Mouse (Mus musculus) stomach, embryonic 14.5 days (tissue): Measurements from ENCODE around the gene Adamtsl5. TPM values are rescaled to one million over a fixed set of nuclear protein-coding genes. Genes with fewer than 3 reads are reported as not detected.

Experiments used
- ATAC-seq: fragments of 200-750 bp; cut with Nextera tagmentation; 2 replicates; pipeline ENCODE4 v1.8.0; 2017; ENCODE audit warnings: low read depth, moderate TSS enrichment; ENCODE audit not compliant: insufficient number of reproducible peaks, insufficient read depth, low FRiP score
- H3K27ac ChIP-seq: fragments of 300-500 bp; sonication (generic); 2 replicates; pipeline ENCODE4 v1.5.1; 2014; ENCODE audit warnings: mild to moderate bottlenecking, low read length, moderate library complexity, mixed read lengths
- H3K27me3 ChIP-seq: fragments of 300-500 bp; sonication (generic); 2 replicates; pipeline ENCODE4 v1.6.1; 2014; ENCODE audit warnings: low read length, control low read depth, mixed read lengths; ENCODE audit not compliant: control insufficient read depth, insufficient read depth
- H3K36me3 ChIP-seq: fragments of 300-500 bp; sonication (generic); 2 replicates; pipeline ENCODE4 v1.6.1; 2014; ENCODE audit warnings: mild to moderate bottlenecking, control low read depth, low read length, moderate library complexity, mixed read lengths; ENCODE audit not compliant: control insufficient read depth, insufficient read depth
- H3K4me1 ChIP-seq: fragments of 300-500 bp; sonication (generic); 2 replicates; pipeline ENCODE4 v1.6.1; 2014; ENCODE audit warnings: low read length, control low read depth, mixed read lengths; ENCODE audit not compliant: control insufficient read depth, insufficient read depth
- H3K4me2 ChIP-seq: fragments of 300-500 bp; sonication (generic); replicated peaks from 2 replicates; pipeline ENCODE4 v1.6.1; 2014; ENCODE audit warnings: low read depth, low read length, control low read depth
- H3K4me3 ChIP-seq: fragments of 300-500 bp; sonication (generic); 2 replicates; pipeline ENCODE4 v1.5.1; 2014; ENCODE audit warnings: low read depth, low read length, control low read depth
- H3K9ac ChIP-seq: fragments of 300-500 bp; sonication (generic); replicated peaks from 2 replicates; pipeline ENCODE4 v1.6.1; 2014; ENCODE audit warnings: low read depth, mild to moderate bottlenecking, control low read depth, low read length, moderate library complexity, mixed read lengths
- H3K9me3 ChIP-seq: fragments of 300-500 bp; sonication (generic); 2 replicates; pipeline ENCODE4 v1.6.1; 2016; ENCODE audit warnings: low read depth, low read length, control low read depth; ENCODE audit not compliant: control insufficient read depth
- WGBS: fragments of 180-500 bp; shearing (Covaris S2); extraction: QIAGEN DNeasy Blood & Tissue Kit; methylation state at CpG from one replicate; pipeline ENCODE4 v1.1.7; 2014; 5-methylcytosine and 5-hydroxymethylcytosine counted together
- polyA plus RNA-seq: library from polyadenylated mRNA; unstranded; fragments of >200 nt; fragmentation: Nextera tagmentation; extraction: Ambion mirVana; gene quantifications from 2 replicates; pipeline ENCODE4 v1.2.1, GENCODE M21; 2014

Gene Adamtsl5
- polyA plus RNA-seq, 1 experiment from 2014 or later = 13.6 TPM

DNA sequence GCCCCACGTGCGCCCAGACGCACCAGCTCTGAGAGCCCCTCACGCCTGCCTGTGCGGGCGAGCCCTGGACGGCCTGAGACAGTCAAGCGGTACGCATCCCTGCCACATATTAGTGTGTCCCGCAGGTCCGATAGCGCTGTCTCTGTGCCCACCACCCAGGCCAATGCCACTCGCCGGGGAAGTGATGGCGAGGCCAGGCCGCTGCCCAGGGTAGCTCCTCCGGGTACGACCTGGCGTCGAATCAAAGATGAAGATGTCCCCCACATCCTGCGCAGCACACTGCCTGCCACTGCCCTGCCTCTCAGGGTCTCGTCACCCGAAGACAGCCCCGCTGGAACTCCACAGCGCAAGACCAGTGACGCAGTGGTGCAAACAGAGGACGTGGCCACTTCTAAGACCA, 32.9 kb downstream of the Adamtsl5 start:
- Histone ChIP-seq H3K27ac (no peak overlapping the region), H3K27me3 (peaks cover 57% of the 10 kb centered on the region), H3K9me3 (no peaks in the 10 kb centered on the region), H3K4me3 (no peak overlapping the region), H3K36me3 (no peaks in the 10 kb centered on the region), H3K4me2 (no peak overlapping the region; the same call in 1 of the 2 replicates), H3K9ac (no peak overlapping the region), H3K4me1 (peaks cover 19% of the 10 kb centered on the region)
- ATAC-seq = no peak
- 45% methylated on average over 27 of the region's 27 CpGs for WGBS

GRCm38 (mm10) chr10:80314494-80315001, 33.7 kb downstream of the Adamtsl5 start:
- no peak for ATAC-seq
- 52% methylated on average over 16 of the region's 16 CpGs for WGBS
- no peak overlapping the region for H3K4me2 ChIP-seq
- no peak overlapping the region for H3K4me3 ChIP-seq
- H3K9me3 ChIP-seq = no peaks in the 10 kb centered on the region
- no peak overlapping the region for H3K27ac ChIP-seq
- H3K27me3 ChIP-seq = peaks cover 57% of the 10 kb centered on the region
- no peaks in the 10 kb centered on the region for H3K36me3 ChIP-seq
- H3K9ac ChIP-seq = no peak overlapping the region
- H3K4me1 ChIP-seq = peaks cover 17% of the 10 kb centered on the region

- no peaks in the 10 kb centered on the region for H3K36me3 ChIP-seq
- 0 out of 2 replicates have a peak overlapping the region, but pooled peaks have one; percentile 10 for H3K4me2 ChIP-seq
- no peaks in the 10 kb centered on the region for H3K9me3 ChIP-seq
- no peak overlapping the region for H3K27ac ChIP-seq
- no peak for ATAC-seq
- 0 out of 2 replicates have a peak overlapping the region, but pooled peaks have one; percentile 4 for H3K9ac ChIP-seq
- WGBS = 41% methylated on average over 20 of the region's 20 CpGs
- no peak overlapping the region for H3K4me3 ChIP-seq
- H3K27me3 ChIP-seq = peaks cover 57% of the 10 kb centered on the region
- H3K4me1 ChIP-seq = peaks cover 12% of the 10 kb centered on the region
Measured at GRCm38 (mm10) chr10:80313627-80314201, 34.5 kb downstream of the Adamtsl5 start.

- no peaks in the 10 kb centered on the region for H3K36me3 ChIP-seq
- no peak for ATAC-seq
- H3K4me2 ChIP-seq = no peak overlapping the region
- no peak overlapping the region for H3K9ac ChIP-seq
- peaks cover 12% of the 10 kb centered on the region for H3K4me1 ChIP-seq
- WGBS = 62% methylated on average over 54 of the region's 54 CpGs
- H3K9me3 ChIP-seq = no peaks in the 10 kb centered on the region
- peaks cover 57% of the 10 kb centered on the region for H3K27me3 ChIP-seq
- H3K27ac ChIP-seq = no peak overlapping the region
- H3K4me3 ChIP-seq = no peak overlapping the region
Measured at GRCm38 (mm10) chr10:80312586-80313504, 35.4 kb downstream of the Adamtsl5 start.

GRCm38 (mm10) chr10:80311560-80311959, 36.7 kb downstream of the Adamtsl5 start:
- H3K36me3 ChIP-seq = no peaks in the 10 kb centered on the region
- no peaks in the 10 kb centered on the region for H3K9me3 ChIP-seq
- H3K27me3 ChIP-seq = peaks cover 51% of the 10 kb centered on the region
- H3K9ac ChIP-seq = no peak overlapping the region
- H3K4me2 ChIP-seq = no peak overlapping the region
- no peak for ATAC-seq
- WGBS = 79% methylated on average over 16 of the region's 16 CpGs
- no peak overlapping the region for H3K4me3 ChIP-seq
- peaks cover 12% of the 10 kb centered on the region for H3K4me1 ChIP-seq
- no peak overlapping the region for H3K27ac ChIP-seq

DNA sequence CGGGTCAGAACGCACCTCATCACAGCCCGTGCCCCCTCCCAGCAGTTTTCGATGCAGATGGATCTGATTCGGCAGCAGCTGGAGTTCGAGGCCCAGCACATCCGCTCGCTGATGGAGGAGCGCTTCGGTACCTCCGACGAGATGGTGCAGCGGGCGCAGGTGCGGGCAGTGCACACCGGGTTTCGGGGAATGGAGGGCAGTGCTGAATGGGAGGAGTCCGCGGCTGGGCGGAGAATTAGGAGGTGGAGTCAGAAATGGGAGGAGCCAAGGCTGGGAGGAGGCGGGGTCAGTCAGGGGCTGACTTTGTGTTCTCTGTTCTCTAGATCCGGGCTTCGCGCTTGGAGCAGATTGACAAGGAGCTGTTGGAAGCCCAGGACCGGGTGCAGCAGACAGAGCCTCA, 43.4 kb downstream of the Adamtsl5 start:
- Histone ChIP-seq H3K36me3 (no peaks in the 10 kb centered on the region), H3K9me3 (no peaks in the 10 kb centered on the region), H3K4me2 (no peak overlapping the region), H3K27ac (no peak overlapping the region), H3K9ac (no peak overlapping the region), H3K4me1 (peaks cover 8% of the 10 kb centered on the region; the same call in 1 of the 2 replicates), H3K27me3 (peaks cover 27% of the 10 kb centered on the region), H3K4me3 (no peak overlapping the region)
- ATAC-seq = peak; percentile 24; the same call in 1 of the 2 replicates
- 9% methylated on average over 25 of the region's 25 CpGs for WGBS

DNA sequence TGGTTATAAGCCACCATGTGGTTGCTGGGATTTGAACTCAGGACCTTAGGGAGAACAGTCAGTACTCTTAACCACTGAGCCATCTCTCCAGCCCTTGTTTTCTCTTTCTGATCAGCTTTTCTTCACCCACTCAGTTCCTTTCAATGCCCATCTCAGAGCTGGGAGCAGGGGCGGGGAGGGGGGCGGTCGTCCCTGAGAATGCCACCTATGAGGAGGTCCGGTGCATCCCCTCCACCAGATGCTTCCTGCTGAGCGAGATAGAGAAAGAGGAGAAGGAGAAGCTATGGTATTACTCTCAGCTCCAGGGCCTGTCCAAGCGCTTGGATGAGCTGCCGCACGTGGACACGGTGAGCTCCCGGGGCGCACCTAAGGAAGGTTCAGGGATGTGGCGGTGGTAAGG, 43.8 kb downstream of the Adamtsl5 start:
- H3K4me3 ChIP-seq = no peak overlapping the region
- no peak overlapping the region for H3K4me2 ChIP-seq
- ATAC-seq = no peak
- no peaks in the 10 kb centered on the region for H3K36me3 ChIP-seq
- no peaks in the 10 kb centered on the region for H3K9me3 ChIP-seq
- peaks cover 31% of the 10 kb centered on the region for H3K27me3 ChIP-seq
- WGBS = 25% methylated on average over 12 of the region's 12 CpGs
- peaks cover 8% of the 10 kb centered on the region; the same call in 1 of the 2 replicates for H3K4me1 ChIP-seq
- no peak overlapping the region for H3K9ac ChIP-seq
- H3K27ac ChIP-seq = no peak overlapping the region

GRCm38 (mm10) chr10:80302471-80302881, 45.7 kb downstream of the Adamtsl5 start:
- no peaks in the 10 kb centered on the region for H3K9me3 ChIP-seq
- H3K9ac ChIP-seq = no peak overlapping the region
- H3K27ac ChIP-seq = no peak overlapping the region
- peaks cover 45% of the 10 kb centered on the region for H3K27me3 ChIP-seq
- 0 out of 2 replicates have a peak, but pooled peaks have one; percentile 7 for ATAC-seq
- WGBS = 15% methylated on average over 9 of the region's 9 CpGs
- peaks cover 8% of the 10 kb centered on the region; the same call in 1 of the 2 replicates for H3K4me1 ChIP-seq
- H3K36me3 ChIP-seq = no peaks in the 10 kb centered on the region
- H3K4me2 ChIP-seq = no peak overlapping the region; the same call in 1 of the 2 replicates
- H3K4me3 ChIP-seq = no peak overlapping the region
